Mouse (Mus musculus) G1E (cell line): ENCODE measurements around the gene Cep85l. TPM values are rescaled to one million over a fixed set of nuclear protein-coding genes. Genes with fewer than 3 reads are reported as not detected.

Experiments
- ATAC-seq: 2 replicates; pipeline ENCODE4 v1.8.0; 2016; ENCODE audit warnings: mild to moderate bottlenecking; ENCODE audit not compliant: insufficient number of reproducible peaks, poor library complexity, low FRiP score, severe bottlenecking; ENCODE audit errors: extremely low read depth
- DNase-seq: peaks from one replicate; pipeline ENCODE4 v3.0.0; 2012; ENCODE audit warnings: low spot score
- H3K27me3 ChIP-seq: 2 replicates; pipeline ENCODE4 v1.6.1; 2012; ENCODE audit warnings: mild to moderate bottlenecking, low read length, inconsistent platforms; ENCODE audit not compliant: insufficient read depth
- H3K36me3 ChIP-seq: replicated peaks from 2 replicates; pipeline ENCODE3; 2012; ENCODE audit warnings: mild to moderate bottlenecking, inconsistent platforms
- H3K4me1 ChIP-seq: 2 replicates; pipeline ENCODE4 v1.6.1; 2012; ENCODE audit warnings: low read depth, low read length, inconsistent platforms, mixed read lengths; ENCODE audit not compliant: insufficient read depth
- H3K4me3 ChIP-seq: 2 replicates; pipeline ENCODE4 v1.5.1; 2012; ENCODE audit warnings: low read depth, mild to moderate bottlenecking, inconsistent platforms, low read length, moderate library complexity, mixed read lengths
- H3K9me3 ChIP-seq: replicated peaks from 2 replicates; pipeline ENCODE4 v1.6.1; 2012; ENCODE audit warnings: inconsistent platforms
- CTCF ChIP-seq: IDR thresholded peaks from 2 replicates; pipeline ENCODE4 v1.5.1; 2012; ENCODE audit warnings: low read depth, low read length, inconsistent platforms, mixed read lengths
- GATA1 ChIP-seq: IDR thresholded peaks from 2 replicates; pipeline ENCODE4 v1.6.1; 2012; ENCODE audit warnings: borderline replicate concordance, low read length, inconsistent platforms, mixed read lengths
- GATA2 ChIP-seq: IDR thresholded peaks from 2 replicates; pipeline ENCODE4 v1.6.1; 2012; ENCODE audit warnings: low read depth, low read length, inconsistent platforms, borderline replicate concordance
- POLR2AphosphoS5 ChIP-seq: IDR thresholded peaks from 2 replicates; pipeline ENCODE4 v1.6.1; 2012; ENCODE audit warnings: low read depth, low read length, inconsistent platforms; ENCODE audit not compliant: insufficient replicate concordance
- TAL1 ChIP-seq: conservative IDR thresholded peaks from 2 replicates; pipeline ENCODE4 v1.6.1; 2012; ENCODE audit warnings: low read depth, low read length, inconsistent platforms, mixed read lengths
- polyA plus RNA-seq: library from polyadenylated mRNA; stranded (reverse); fragments of >175 nt; gene quantifications from 2 replicates; pipeline ENCODE4 v1.2.3, GENCODE M21; 2012
- total RNA-seq, 2 experiments: library from RNA; stranded (forward) in 1 of 2; stranded (reverse) in 1 of 2; fragments of 200-1000 nt in 1 of 2; fragments of >200 nt in 1 of 2; fragmentation: Nextera tagmentation in 1 of 2; gene quantifications; 2 replicates each; pipeline ENCODE4 v1.2.3; 2014 to 2017

Cep85l gene
- total and polyA plus RNA-seq, 3 experiments = 0.44 TPM; not detected in 2

GRCm38 (mm10) chr10:53378981-53379708 is 602 bp downstream of the Cep85l start:
- no peak overlapping the region for H3K4me3 ChIP-seq
- DNase-seq (no peak), ATAC-seq (no peak)
- no peaks in the 10 kb centered on the region for H3K27me3 ChIP-seq
- H3K36me3 ChIP-seq = no peaks in the 10 kb centered on the region
- peaks cover 3% of the 10 kb centered on the region; the same call in 1 of the 2 replicates for H3K9me3 ChIP-seq
- no peaks in the 10 kb centered on the region for H3K4me1 ChIP-seq
- TF ChIP-seq TAL1 (no peak), GATA1 (no peak), GATA2 (no peak), CTCF (no peak), POLR2AphosphoS5 (no peak)

GRCm38 (mm10) chr10:53378296-53378695 is 1.5 kb downstream of the Cep85l start:
- no peak for ATAC-seq
- no peak for DNase-seq
- H3K4me1 ChIP-seq = no peaks in the 10 kb centered on the region
- H3K36me3 ChIP-seq = no peaks in the 10 kb centered on the region
- H3K4me3 ChIP-seq = no peak overlapping the region
- no peaks in the 10 kb centered on the region for H3K27me3 ChIP-seq
- peaks cover 3% of the 10 kb centered on the region; the same call in 1 of the 2 replicates for H3K9me3 ChIP-seq
- no peak for TF ChIP-seq CTCF
- no peak for TF ChIP-seq GATA1
- no peak for TF ChIP-seq TAL1
- TF ChIP-seq GATA2 = no peak
- no peak for TF ChIP-seq POLR2AphosphoS5

DNA sequence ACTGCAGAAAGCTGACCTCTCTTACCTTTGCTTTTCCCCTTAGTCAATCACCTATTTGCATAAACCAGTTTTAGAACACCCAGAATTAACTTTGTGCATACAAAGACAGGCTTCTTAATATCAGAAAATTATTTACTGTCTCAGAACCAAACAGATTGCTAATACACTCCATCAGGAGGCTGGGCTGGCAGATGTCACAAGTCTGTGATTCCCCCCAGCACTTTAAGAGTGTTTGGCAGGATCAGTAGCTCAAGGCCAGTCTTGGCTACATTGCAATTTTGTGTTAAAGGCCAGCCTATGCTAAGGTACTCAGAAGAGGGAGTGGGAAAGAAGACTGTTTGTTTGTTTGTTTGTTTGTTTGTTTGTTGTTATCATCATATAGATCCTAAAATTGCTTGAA is 2.7 kb downstream of the Cep85l start:
- Histone ChIP-seq H3K4me1 (no peaks in the 10 kb centered on the region), H3K27me3 (no peaks in the 10 kb centered on the region), H3K4me3 (no peak overlapping the region), H3K9me3 (peaks cover 3% of the 10 kb centered on the region; the same call in 1 of the 2 replicates), H3K36me3 (no peaks in the 10 kb centered on the region)
- TF ChIP-seq TAL1 (no peak), POLR2AphosphoS5 (no peak), GATA2 (no peak), CTCF (no peak)
- ATAC-seq (no peak), DNase-seq (no peak)

DNA sequence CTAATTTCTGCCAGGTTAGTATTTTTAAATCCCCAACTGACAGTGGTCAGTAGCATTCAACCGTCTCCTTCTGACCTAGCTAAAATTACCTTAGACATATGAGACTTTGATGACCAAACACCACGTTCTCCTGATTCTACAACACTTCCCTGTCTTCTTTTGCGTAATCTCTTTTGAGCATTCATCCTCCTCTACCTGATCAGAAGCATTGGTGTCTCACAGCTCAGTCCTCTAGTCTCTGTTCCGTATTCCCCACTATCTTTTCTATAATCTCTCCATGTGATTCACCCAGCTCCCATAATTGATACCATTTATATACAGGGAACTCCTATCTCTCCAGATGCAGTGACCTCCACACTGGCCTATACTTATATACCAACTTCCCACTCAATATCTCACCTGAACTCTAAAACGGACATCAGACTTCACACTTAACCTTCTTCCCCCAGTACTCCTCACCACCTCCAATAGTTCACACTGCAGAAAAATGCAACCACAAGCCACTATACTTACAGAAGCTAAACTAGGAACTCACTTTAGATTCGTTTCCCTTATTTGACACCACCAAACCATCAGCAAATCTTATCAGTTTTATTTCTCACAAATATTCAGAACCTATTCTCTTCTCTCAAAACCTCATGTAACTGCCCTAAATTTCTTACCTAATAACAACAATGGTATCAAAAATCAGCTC is 5.7 kb downstream of the Cep85l start:
- no peaks in the 10 kb centered on the region for H3K4me1 ChIP-seq
- DNase-seq (no peak), ATAC-seq (no peak)
- H3K9me3 ChIP-seq = peaks cover 1% of the 10 kb centered on the region; the same call in 1 of the 2 replicates
- H3K27me3 ChIP-seq = no peaks in the 10 kb centered on the region
- no peaks in the 10 kb centered on the region for H3K36me3 ChIP-seq
- no peak for TF ChIP-seq TAL1
- TF ChIP-seq CTCF = no peak
- TF ChIP-seq GATA2 = no peak
- no peak for TF ChIP-seq GATA1
- no peak for TF ChIP-seq POLR2AphosphoS5
- H3K4me3 ChIP-seq = no peak overlapping the region

GRCm38 (mm10) chr10:53367265-53367664 is 12.5 kb downstream of the Cep85l start:
- no peaks in the 10 kb centered on the region for H3K9me3 ChIP-seq
- ATAC-seq (no peak), DNase-seq (no peak)
- no peak for TF ChIP-seq GATA1
- TF ChIP-seq GATA2 = no peak
- TF ChIP-seq CTCF = no peak
- no peak for TF ChIP-seq POLR2AphosphoS5
- TF ChIP-seq TAL1 = no peak
- no peaks in the 10 kb centered on the region for H3K4me1 ChIP-seq
- H3K36me3 ChIP-seq = no peaks in the 10 kb centered on the region
- no peak overlapping the region for H3K4me3 ChIP-seq
- no peaks in the 10 kb centered on the region for H3K27me3 ChIP-seq

- H3K27me3 ChIP-seq = no peaks in the 10 kb centered on the region
- no peaks in the 10 kb centered on the region for H3K4me1 ChIP-seq
- TF ChIP-seq GATA1 (no peak), POLR2AphosphoS5 (no peak), GATA2 (no peak), CTCF (no peak), TAL1 (no peak)
- no peaks in the 10 kb centered on the region for H3K36me3 ChIP-seq
- no peak overlapping the region for H3K4me3 ChIP-seq
- no peak for ATAC-seq
- no peak for DNase-seq
- H3K9me3 ChIP-seq = no peaks in the 10 kb centered on the region
These were observed 15.4 kb downstream of the Cep85l start for GRCm38 (mm10) chr10:53364311-53364710.
